Mouse (Mus musculus) embryonic facial prominence, embryonic 15.5 days (tissue): ENCODE results near the gene Chrna9. TPM values are rescaled to one million over a fixed set of nuclear protein-coding genes. Genes with fewer than 3 reads are reported as not detected.

Source experiments
- ATAC-seq: fragments of 200-750 bp; cut with Nextera tagmentation; 2 replicates; pipeline ENCODE4 v1.8.0; 2017; ENCODE audit warnings: low read depth, moderate TSS enrichment; ENCODE audit not compliant: insufficient number of reproducible peaks, low FRiP score, low TSS enrichment
- H3K27ac ChIP-seq: fragments of 300-500 bp; sonication (generic); replicated peaks from 2 replicates; pipeline ENCODE4 v1.5.1; 2015; ENCODE audit warnings: mild to moderate bottlenecking, inconsistent platforms
- H3K27me3 ChIP-seq: fragments of 300-500 bp; sonication (generic); 2 replicates; pipeline ENCODE4 v1.6.1; 2015; ENCODE audit warnings: inconsistent platforms
- H3K36me3 ChIP-seq: fragments of 300-500 bp; sonication (generic); 2 replicates; pipeline ENCODE4 v1.6.1; 2015; ENCODE audit warnings: mild to moderate bottlenecking, inconsistent platforms
- H3K4me1 ChIP-seq: fragments of 300-500 bp; sonication (generic); 2 replicates; pipeline ENCODE4 v1.6.1; 2015; ENCODE audit warnings: inconsistent platforms
- H3K4me2 ChIP-seq: fragments of 300-500 bp; sonication (generic); replicated peaks from 2 replicates; pipeline ENCODE4 v1.6.1; 2015; ENCODE audit warnings: mild to moderate bottlenecking, inconsistent platforms
- H3K4me3 ChIP-seq: fragments of 300-500 bp; sonication (generic); replicated peaks from 2 replicates; pipeline ENCODE4 v1.5.1; 2015; ENCODE audit warnings: mild to moderate bottlenecking, inconsistent platforms
- H3K9ac ChIP-seq: fragments of 300-500 bp; sonication (generic); 2 replicates; pipeline ENCODE4 v1.6.1; 2015; ENCODE audit warnings: inconsistent platforms
- H3K9me3 ChIP-seq: fragments of 300-500 bp; sonication (generic); replicated peaks from 2 replicates; pipeline ENCODE4 v1.6.1; 2016; ENCODE audit warnings: inconsistent platforms
- WGBS: fragments of 180-500 bp; shearing (Covaris S2); methylation state at CpG from one replicate; pipeline ENCODE4 v1.1.7; 2015; 5-methylcytosine and 5-hydroxymethylcytosine counted together
- microRNA-seq: library from miRNA; unstranded; fragments of <30 nt; microRNA quantifications from one replicate; pipeline ENCODE4, GENCODE M21; 2016; ENCODE audit warnings: borderline number of aligned reads
- polyA plus RNA-seq: library from polyadenylated mRNA; unstranded; fragments of >200 nt; fragmentation: Nextera tagmentation; extraction: Ambion mirVana; gene quantifications from 2 replicates; pipeline ENCODE4 v1.2.1, GENCODE M21; 2015

Chrna9 gene
- polyA plus RNA-seq, 1 experiment from 2014 or later, result not detected

DNA sequence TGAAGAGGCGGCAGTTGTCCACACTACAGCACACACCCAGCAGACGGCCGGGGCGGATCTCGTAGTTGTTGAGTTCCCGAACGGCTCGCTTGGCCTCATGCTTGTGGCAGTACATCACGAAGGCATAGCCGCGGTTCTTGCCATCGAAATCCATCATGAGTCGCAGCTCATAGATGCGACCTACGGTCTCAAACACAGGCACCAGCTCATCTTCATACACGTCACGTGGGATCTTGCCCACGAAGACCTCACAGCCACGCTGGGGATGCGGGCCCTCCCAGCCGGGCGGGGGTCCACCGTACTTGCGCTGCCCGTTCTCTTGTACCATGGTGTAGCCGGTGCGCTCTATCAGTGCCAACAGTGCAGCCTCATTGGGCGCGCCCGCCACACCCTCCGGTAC lies 92.1 kb downstream of the Chrna9 start:
- H3K4me3 ChIP-seq, result no peak overlapping the region
- H3K4me2 ChIP-seq, result no peak overlapping the region
- H3K36me3 ChIP-seq, result peaks cover 18% of the 10 kb centered on the region
- WGBS, result 97% methylated on average over 31 of the region's 31 CpGs
- H3K4me1 ChIP-seq, result no peaks in the 10 kb centered on the region
- H3K27me3 ChIP-seq, result no peaks in the 10 kb centered on the region
- no peak for ATAC-seq
- H3K27ac ChIP-seq, result no peak overlapping the region
- H3K9ac ChIP-seq, result no peak overlapping the region
- H3K9me3 ChIP-seq, result 0 out of 2 replicates have a peak, but pooled peaks cover 11% of the 10 kb centered on the region

Small RNA genes within 50 kb of the gene (microRNA-seq; reads per million reads assigned to microRNA genes)
- gene Gm25952, result not detected

Other genes with a start within 250 kb of the Chrna9 start
- 57.4 and 61.2 TPM in 2 replicates for gene Pds5a, start 236.6 kb upstream of the Chrna9 start, polyA plus RNA-seq
- gene N4bp2, start 171.4 kb upstream of the Chrna9 start, polyA plus RNA-seq, result 22.0 and 23.5 TPM in 2 replicates
- gene Rhoh, start 73.7 kb upstream of the Chrna9 start, polyA plus RNA-seq, result 1.8 and 2.2 TPM in 2 replicates
- 0.87 and 1.9 TPM in 2 replicates for gene 9130230L23Rik, start 69.4 kb downstream of the Chrna9 start, polyA plus RNA-seq
- gene Rbm47, start 238.2 kb downstream of the Chrna9 start, polyA plus RNA-seq, result 10.6 and 14.0 TPM in 2 replicates